Mouse (Mus musculus): ENCODE results near the gene Rrp8. TPM values are rescaled to one million over a fixed set of nuclear protein-coding genes. Genes with fewer than 3 reads are reported as not detected.

Gene Rrp8
- polyA plus RNA-seq, 1 experiment = 7.5 TPM

- no peak overlapping the region for H3K4me3 ChIP-seq (replicated peaks; ENCODE audit: extremely low read depth, low read depth, low read length)
- no peak for DNase-seq
- WGBS = 79% methylated on average over 4 of the region's 4 CpGs
- no peaks in the 10 kb centered on the region for H3K4me1 ChIP-seq (ENCODE audit: control insufficient read depth, insufficient read depth, low read length)
- TF ChIP-seq CTCF (IDR thresholded peaks at IDR 0.05; ENCODE audit: insufficient read depth, low read length) (peak; percentile 55), POLR2A (IDR thresholded peaks at IDR 0.05; ENCODE audit: borderline replicate concordance, extremely low read depth, low read depth, low read length) (no peak)
These were observed 10.8 kb downstream of the Rrp8 start for GRCm38 (mm10) chr7:105726144-105726979.

- no peak for DNase-seq
- TF ChIP-seq CTCF (IDR thresholded peaks at IDR 0.05; ENCODE audit: insufficient read depth, low read length) (no peak), POLR2A (IDR thresholded peaks at IDR 0.05; ENCODE audit: borderline replicate concordance, extremely low read depth, low read depth, low read length) (no peak)
- WGBS = 58% methylated on average over 2 of the region's 2 CpGs
- no peak overlapping the region for H3K4me3 ChIP-seq (replicated peaks; ENCODE audit: extremely low read depth, low read depth, low read length)
- no peaks in the 10 kb centered on the region for H3K4me1 ChIP-seq (ENCODE audit: control insufficient read depth, insufficient read depth, low read length)
These were observed 15.3 kb downstream of the Rrp8 start for GRCm38 (mm10) chr7:105721916-105722315.

GRCm38 (mm10) chr7:105715366-105715765 is 21.8 kb downstream of the Rrp8 start:
- no peaks in the 10 kb centered on the region for H3K4me1 ChIP-seq (ENCODE audit: control insufficient read depth, insufficient read depth, low read length)
- 50% methylated on average over 3 of the region's 3 CpGs for WGBS
- H3K4me3 ChIP-seq (replicated peaks; ENCODE audit: extremely low read depth, low read depth, low read length) = no peak overlapping the region
- no peak for DNase-seq
- TF ChIP-seq POLR2A (IDR thresholded peaks at IDR 0.05; ENCODE audit: borderline replicate concordance, extremely low read depth, low read depth, low read length) (no peak), CTCF (IDR thresholded peaks at IDR 0.05; ENCODE audit: insufficient read depth, low read length) (peak; percentile 28; the same call in 1 of the 2 replicates)

GRCm38 (mm10) chr7:105708733-105709132 is 28.5 kb downstream of the Rrp8 start:
- H3K4me3 ChIP-seq (replicated peaks; ENCODE audit: extremely low read depth, low read depth, low read length) = no peak overlapping the region
- no peak for DNase-seq
- WGBS = 89% methylated on average over 5 of the region's 5 CpGs
- no peaks in the 10 kb centered on the region for H3K4me1 ChIP-seq (ENCODE audit: control insufficient read depth, insufficient read depth, low read length)
- TF ChIP-seq CTCF (IDR thresholded peaks at IDR 0.05; ENCODE audit: insufficient read depth, low read length) (no peak), POLR2A (IDR thresholded peaks at IDR 0.05; ENCODE audit: borderline replicate concordance, extremely low read depth, low read depth, low read length) (no peak)

- 84% methylated on average over 4 of the region's 4 CpGs for WGBS
- TF ChIP-seq POLR2A (IDR thresholded peaks at IDR 0.05; ENCODE audit: borderline replicate concordance, extremely low read depth, low read depth, low read length) (no peak), CTCF (IDR thresholded peaks at IDR 0.05; ENCODE audit: insufficient read depth, low read length) (no peak)
- Histone ChIP-seq H3K4me1 (ENCODE audit: control insufficient read depth, insufficient read depth, low read length) (no peaks in the 10 kb centered on the region), H3K4me3 (replicated peaks; ENCODE audit: extremely low read depth, low read depth, low read length) (no peak overlapping the region)
- DNase-seq = no peak
These were observed 33.4 kb downstream of the Rrp8 start for GRCm38 (mm10) chr7:105703816-105704215.

GRCm38 (mm10) chr7:105703184-105703583 is 34.0 kb downstream of the Rrp8 start:
- no peak overlapping the region for H3K4me3 ChIP-seq (replicated peaks; ENCODE audit: extremely low read depth, low read depth, low read length)
- no peaks in the 10 kb centered on the region for H3K4me1 ChIP-seq (ENCODE audit: control insufficient read depth, insufficient read depth, low read length)
- TF ChIP-seq CTCF (IDR thresholded peaks at IDR 0.05; ENCODE audit: insufficient read depth, low read length) (no peak), POLR2A (IDR thresholded peaks at IDR 0.05; ENCODE audit: borderline replicate concordance, extremely low read depth, low read depth, low read length) (no peak)
- 84% methylated on average over 16 of the region's 16 CpGs for WGBS
- DNase-seq = no peak

GRCm38 (mm10) chr7:105690875-105691274 is 46.3 kb downstream of the Rrp8 start:
- Histone ChIP-seq H3K4me1 (ENCODE audit: control insufficient read depth, insufficient read depth, low read length) (no peaks in the 10 kb centered on the region), H3K4me3 (replicated peaks; ENCODE audit: extremely low read depth, low read depth, low read length) (no peak overlapping the region)
- WGBS = 52% methylated on average over 1 of the region's 1 CpGs
- DNase-seq = no peak
- no peak for TF ChIP-seq POLR2A (IDR thresholded peaks at IDR 0.05; ENCODE audit: borderline replicate concordance, extremely low read depth, low read depth, low read length)
- TF ChIP-seq CTCF (IDR thresholded peaks at IDR 0.05; ENCODE audit: insufficient read depth, low read length) = no peak

GRCm38 (mm10) chr7:105685541-105686197 is 51.5 kb downstream of the Rrp8 start:
- H3K4me1 ChIP-seq (ENCODE audit: control insufficient read depth, insufficient read depth, low read length) = no peaks in the 10 kb centered on the region
- TF ChIP-seq CTCF (IDR thresholded peaks at IDR 0.05; ENCODE audit: insufficient read depth, low read length) (no peak), POLR2A (IDR thresholded peaks at IDR 0.05; ENCODE audit: borderline replicate concordance, extremely low read depth, low read depth, low read length) (no peak)
- 28% methylated on average over 13 of the region's 13 CpGs for WGBS
- no peak overlapping the region for H3K4me3 ChIP-seq (replicated peaks; ENCODE audit: extremely low read depth, low read depth, low read length)
- DNase-seq = no peak

Other genes with a start within 250 kb of the Rrp8 start
- 80.7 and 90.0 TPM in 2 replicates for gene Smpd1, start 183.0 kb downstream of the Rrp8 start, polyA plus RNA-seq (2012; rRNA removed)
- 185 and 193 TPM in 2 replicates for gene Apbb1, start 155.7 kb downstream of the Rrp8 start, polyA plus RNA-seq (2012; rRNA removed)
- 2.6 and 3.8 TPM in 2 replicates for gene Hpx, start 137.2 kb downstream of the Rrp8 start, polyA plus RNA-seq (2012; rRNA removed)
- 163 TPM in 2 replicates for gene Trim3, start 103.8 kb downstream of the Rrp8 start, polyA plus RNA-seq (2012; rRNA removed)
- 95.7 and 110 TPM in 2 replicates for gene Timm10b, start 97.3 kb downstream of the Rrp8 start, polyA plus RNA-seq (2012; rRNA removed)
- gene Arfip2, start 97.0 kb downstream of the Rrp8 start, polyA plus RNA-seq (2012; rRNA removed) = 63.9 and 71.2 TPM in 2 replicates
- 243 and 295 TPM in 2 replicates for gene Gm45799, start 96.8 kb downstream of the Rrp8 start, polyA plus RNA-seq (2012; rRNA removed)
- gene Dnhd1, start 86.6 kb downstream of the Rrp8 start, polyA plus RNA-seq (2012; rRNA removed) = 1.8 and 2.4 TPM in 2 replicates
- gene Ilk, start 793 bp downstream of the Rrp8 start, polyA plus RNA-seq (2012; rRNA removed) = 159 and 195 TPM in 2 replicates
- gene Taf10, start 7.0 kb upstream of the Rrp8 start, polyA plus RNA-seq (2012; rRNA removed) = 276 and 345 TPM in 2 replicates
- gene Tpp1, start 14.8 kb upstream of the Rrp8 start, polyA plus RNA-seq (2012; rRNA removed) = 141 and 187 TPM in 2 replicates
- gene Dchs1, start 50.3 kb upstream of the Rrp8 start, polyA plus RNA-seq (2012; rRNA removed) = 13.9 and 14.8 TPM in 2 replicates
- gene Mrpl17, start 73.7 kb upstream of the Rrp8 start, polyA plus RNA-seq (2012; rRNA removed) = 142 and 172 TPM in 2 replicates
- gene Gm4070, start 216.6 kb upstream of the Rrp8 start, polyA plus RNA-seq (2012; rRNA removed) = 4.3 and 5.9 TPM in 2 replicates